Mouse (Mus musculus) NIH3T3 (cell line): ENCODE measurements around the gene Cenps.
A peak's percentile ranks its signal among the peaks of the same experiment; 100 is the strongest.

Source experiments
- DNase-seq: peaks from one replicate; pipeline ENCODE4 v3.0.0-alpha.2; 2012; ENCODE audit warnings: low read depth

The Cenps gene

GRCm38 (mm10) chr4:149136982-149137770 lies at the start of gene Cenps:
Gene Cenps (minus strand): TSS chr4:149137629.
- peak; percentile 91 for DNase-seq

- DNase-seq: peak; percentile 48
These were observed 45.3 kb upstream of the Cenps start for GRCm38 (mm10) chr4:149182755-149183154.

- DNase-seq: no peak
These were observed 44.8 kb upstream of the Cenps start for GRCm38 (mm10) chr4:149182192-149182591.

- DNase-seq: no peak
These were observed 42.1 kb upstream of the Cenps start for GRCm38 (mm10) chr4:149179573-149179972.

GRCm38 (mm10) chr4:149179160-149179559 lies 41.7 kb upstream of the Cenps start:
- no peak for DNase-seq

- no peak for DNase-seq
These were observed 40.9 kb upstream of the Cenps start for GRCm38 (mm10) chr4:149178328-149178727.

- peak; percentile 58 for DNase-seq
These were observed 39.6 kb upstream of the Cenps start for GRCm38 (mm10) chr4:149177046-149177445.

- peak; percentile 45 for DNase-seq
These were observed 39.2 kb upstream of the Cenps start for GRCm38 (mm10) chr4:149176645-149177044.

- no peak for DNase-seq
These were observed 36.2 kb upstream of the Cenps start for GRCm38 (mm10) chr4:149173661-149174060.

- DNase-seq: peak; percentile 88
These were observed 35.2 kb upstream of the Cenps start for GRCm38 (mm10) chr4:149172666-149173065.

GRCm38 (mm10) chr4:149172083-149172482 lies 34.7 kb upstream of the Cenps start:
- peak; percentile 88 for DNase-seq

GRCm38 (mm10) chr4:149171581-149171981 lies 34.2 kb upstream of the Cenps start:
- DNase-seq: peak; percentile 80

- peak; percentile 84 for DNase-seq
These were observed 33.0 kb upstream of the Cenps start for GRCm38 (mm10) chr4:149170394-149170931.

GRCm38 (mm10) chr4:149169926-149170325 lies 32.5 kb upstream of the Cenps start:
- peak; percentile 30 for DNase-seq

GRCm38 (mm10) chr4:149168016-149168415 lies 30.6 kb upstream of the Cenps start:
- no peak for DNase-seq

GRCm38 (mm10) chr4:149166957-149167611 lies 29.7 kb upstream of the Cenps start:
- DNase-seq: peak; percentile 39

GRCm38 (mm10) chr4:149166215-149166946 lies 29.0 kb upstream of the Cenps start, which contains the start of gene Pgd:
Gene Pgd (minus strand): TSS chr4:149166771.
- DNase-seq: peak; percentile 97

GRCm38 (mm10) chr4:149164150-149164549 lies 26.7 kb upstream of the Cenps start:
- DNase-seq: no peak

- DNase-seq: no peak
These were observed 25.8 kb upstream of the Cenps start for GRCm38 (mm10) chr4:149163196-149163595.

GRCm38 (mm10) chr4:149161166-149161565 lies 23.7 kb upstream of the Cenps start:
- DNase-seq: no peak

GRCm38 (mm10) chr4:149159891-149160290 lies 22.5 kb upstream of the Cenps start:
- no peak for DNase-seq

- DNase-seq: no peak
These were observed 21.8 kb upstream of the Cenps start for GRCm38 (mm10) chr4:149159203-149159602.
